Mouse (Mus musculus) embryonic stem cell, embryonic (primary cell): ENCODE measurements around the gene Grk6.

Experiments
- CTCF ChIA-PET, 4 experiments: fragments of 300-600 bp in 2 of 4; fragments of 350-600 bp in 2 of 4; sonication (Branson Sonifier 250); formaldehyde crosslinking; loops; one replicate each; lab custom pipeline; 2022; ENCODE audit warnings: inconsistent platforms in 2 of 4; lab: Charles Lee
- POLR2A ChIA-PET, 4 experiments: fragments of 300-600 bp in 2 of 4; fragments of 350-600 bp in 2 of 4; sonication (Branson Sonifier 250); formaldehyde crosslinking; loops; one replicate each; lab custom pipeline; 2022; ENCODE audit warnings: antibody characterized with exemption in 4 of 4, inconsistent platforms in 1 of 4; lab: Charles Lee

Gene Grk6

GRCm38 (mm10) chr13:55444937-55445315 is at the start of gene Grk6:
Gene Grk6 (plus strand): TSS chr13:55445072.
- POLR2A ChIA-PET: interaction anchor here (0.6 to 8.3 kb wide), 65 partner anchors 9 to 989 kb away, joined by 3 to 74 read pairs (median 4); partner anchors contain the start of genes Mxd3 (in 2 of the 4), Prr7 (in 2 of the 4), B230219D22Rik (in 1 of the 4) and Caml (in 1 of the 4)
- CTCF ChIA-PET: interaction anchor here in 3 of 4 experiments (0.5 to 1.6 kb wide), 17 partner anchors 17 to 679 kb away, joined by 3 to 10 read pairs (median 3); partner anchors contain the start of genes Ddx41 (in 1 of the 3), Mxd3 (in 1 of the 3) and Sncb (in 1 of the 3)

- CTCF ChIA-PET: interaction anchor here in 1 of 4 experiments (0.7 kb wide), 1 partner anchor 113 kb away, joined by 3 read pairs; no protein-coding TSS in a partner anchor
- POLR2A ChIA-PET: no interaction called here
Measured at GRCm38 (mm10) chr13:55398088-55398487, 46.8 kb upstream of the Grk6 start, which contains the start of gene Slc34a1. Gene Slc34a1 (plus strand): TSS chr13:55398187.

GRCm38 (mm10) chr13:55399300-55400038 is 45.4 kb upstream of the Grk6 start:
- POLR2A ChIA-PET: no interaction called here
- CTCF ChIA-PET: no interaction called here

- POLR2A ChIA-PET: no interaction called here
- CTCF ChIA-PET: no interaction called here
Measured at GRCm38 (mm10) chr13:55400039-55400346, 44.9 kb upstream of the Grk6 start.

- POLR2A ChIA-PET: interaction anchor here in 2 of 4 experiments (1.6 kb wide), 2 partner anchors 11 to 14 kb away, joined by 3 read pairs; no protein-coding TSS in a partner anchor
- CTCF ChIA-PET: interaction anchor here in 3 of 4 experiments (0.8 to 1.6 kb wide), 5 partner anchors 10 to 69 kb away, joined by 3 to 6 read pairs (median 3); no protein-coding TSS in a partner anchor
Measured at GRCm38 (mm10) chr13:55403266-55403665, 41.6 kb upstream of the Grk6 start.

GRCm38 (mm10) chr13:55403935-55404852 is 40.7 kb upstream of the Grk6 start:
- ChIA-PET POLR2A (interaction anchor here in 3 of 4 experiments (0.7 to 2.1 kb wide), 6 partner anchors 12 to 68 kb away, joined by 3 to 6 read pairs (median 5); no protein-coding TSS in a partner anchor), CTCF (interaction anchor here (0.7 to 2.2 kb wide), 17 partner anchors 10 to 113 kb away, joined by 3 to 15 read pairs (median 6); partner anchors contain the start of gene Pdlim7 (in 1 of the 4))

GRCm38 (mm10) chr13:55404853-55405782 is 39.8 kb upstream of the Grk6 start:
- ChIA-PET CTCF (interaction anchor here (0.5 to 2.2 kb wide), 53 partner anchors 8 to 566 kb away, joined by 3 to 19 read pairs (median 4); partner anchors contain the start of genes Grk6 (in 2 of the 4), Pdlim7 (in 2 of the 4), Pfn3 (in 2 of the 4) and Ddx41 (in 1 of the 4)), POLR2A (interaction anchor here (0.5 to 2.1 kb wide), 12 partner anchors 12 to 135 kb away, joined by 3 to 6 read pairs (median 3); partner anchors contain the start of gene Grk6 (in 1 of the 4))

- CTCF ChIA-PET: interaction anchor here (0.5 to 2.2 kb wide), 48 partner anchors 9 to 567 kb away, joined by 3 to 19 read pairs (median 4); partner anchors contain the start of genes Grk6 (in 2 of the 4), Pdlim7 (in 2 of the 4), Pfn3 (in 2 of the 4) and Ddx41 (in 1 of the 4)
- POLR2A ChIA-PET: interaction anchor here in 3 of 4 experiments (0.5 to 2.1 kb wide), 11 partner anchors 12 to 134 kb away, joined by 3 to 6 read pairs (median 3); partner anchors contain the start of gene Grk6 (in 1 of the 3)
Measured at GRCm38 (mm10) chr13:55405783-55406390, 39.0 kb upstream of the Grk6 start.

- ChIA-PET CTCF (interaction anchor here (0.5 to 2.3 kb wide), 6 partner anchors 11 to 110 kb away, joined by 3 to 10 read pairs (median 6); no protein-coding TSS in a partner anchor), POLR2A (interaction anchor here in 2 of 4 experiments (0.5 to 1.4 kb wide), 5 partner anchors 13 to 232 kb away, joined by 3 to 4 read pairs (median 3); no protein-coding TSS in a partner anchor)
Measured at GRCm38 (mm10) chr13:55407341-55407740, 37.5 kb upstream of the Grk6 start.

GRCm38 (mm10) chr13:55408546-55409120 is 36.2 kb upstream of the Grk6 start:
- ChIA-PET CTCF (interaction anchor here in 3 of 4 experiments (0.5 to 2.3 kb wide), 6 partner anchors 10 to 120 kb away, joined by 3 to 11 read pairs (median 6); no protein-coding TSS in a partner anchor), POLR2A (interaction anchor here in 2 of 4 experiments (0.6 to 1.4 kb wide), 6 partner anchors 9 to 62 kb away, joined by 3 read pairs; partner anchors contain the start of gene Grk6 (in 1 of the 2))

GRCm38 (mm10) chr13:55411826-55412225 is 33.0 kb upstream of the Grk6 start:
- POLR2A ChIA-PET: no interaction called here
- CTCF ChIA-PET: interaction anchor here in 2 of 4 experiments (0.6 to 1.5 kb wide), 3 partner anchors 8 to 105 kb away, joined by 3 to 4 read pairs (median 3); no protein-coding TSS in a partner anchor

- POLR2A ChIA-PET: no interaction called here
- CTCF ChIA-PET: no interaction called here
Measured at GRCm38 (mm10) chr13:55412643-55413307, 32.1 kb upstream of the Grk6 start.

GRCm38 (mm10) chr13:55413333-55413732 is 31.5 kb upstream of the Grk6 start:
- ChIA-PET CTCF (no interaction called here), POLR2A (no interaction called here)

- ChIA-PET POLR2A (interaction anchor here in 3 of 4 experiments (0.6 to 1.5 kb wide), 3 partner anchors 19 to 87 kb away, joined by 3 to 6 read pairs (median 5); no protein-coding TSS in a partner anchor), CTCF (interaction anchor here in 2 of 4 experiments (0.6 to 1.8 kb wide), 3 partner anchors 9 to 19 kb away, joined by 4 to 18 read pairs (median 5); no protein-coding TSS in a partner anchor)
Measured at GRCm38 (mm10) chr13:55414743-55415380, 30.0 kb upstream of the Grk6 start, which contains the start of gene Pfn3. Gene Pfn3 (minus strand): TSS chr13:55415232.
